Mouse (Mus musculus): ENCODE measurements around the gene Nktr.

Nktr gene

DNA sequence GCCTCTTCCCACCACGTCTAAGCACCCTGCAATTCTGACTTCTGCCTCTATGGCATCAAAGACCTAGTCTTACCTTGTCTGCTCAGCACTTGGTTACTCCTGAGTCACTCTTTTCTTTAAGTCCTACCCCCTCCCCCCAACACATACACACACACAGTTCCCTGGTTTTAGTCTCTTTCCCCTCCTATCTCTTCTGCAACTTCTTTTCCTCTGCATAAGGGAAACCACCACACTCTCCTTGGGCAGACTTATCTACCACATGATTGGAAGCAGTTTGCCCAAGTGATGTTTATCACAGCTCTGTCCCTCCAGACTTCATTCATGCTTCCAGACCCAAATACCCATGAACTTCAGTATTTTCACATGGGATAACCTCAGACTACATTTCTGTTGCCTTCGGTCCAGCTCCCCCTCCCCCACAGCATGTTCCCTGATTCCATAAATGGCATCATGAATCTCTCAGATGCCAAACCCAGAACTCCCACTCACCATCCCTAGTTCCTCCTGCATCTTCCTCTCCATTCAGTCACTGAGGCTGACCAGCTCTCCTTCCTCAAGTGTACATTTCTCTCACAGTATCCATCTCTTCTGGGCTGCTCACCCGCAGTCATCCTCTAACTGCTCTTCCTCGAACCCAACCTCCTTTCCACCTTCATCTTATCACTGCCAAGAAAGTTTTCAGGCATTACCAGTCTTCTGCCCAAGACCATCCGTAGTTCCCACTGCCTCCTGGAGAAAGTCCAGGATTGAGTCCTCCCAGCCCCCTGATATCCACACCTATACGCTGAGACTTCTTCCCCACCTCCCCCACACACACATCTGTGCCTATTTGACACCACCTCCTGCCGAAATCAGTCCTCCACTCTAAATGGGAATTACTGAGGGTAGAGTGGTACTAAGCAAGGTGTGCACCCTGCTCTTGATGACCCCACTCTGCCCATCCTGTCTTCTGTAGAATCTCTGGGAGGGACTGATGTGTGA is 10.2 kb upstream of the Nktr start:
- peak; percentile 56 for DNase-seq

DNA sequence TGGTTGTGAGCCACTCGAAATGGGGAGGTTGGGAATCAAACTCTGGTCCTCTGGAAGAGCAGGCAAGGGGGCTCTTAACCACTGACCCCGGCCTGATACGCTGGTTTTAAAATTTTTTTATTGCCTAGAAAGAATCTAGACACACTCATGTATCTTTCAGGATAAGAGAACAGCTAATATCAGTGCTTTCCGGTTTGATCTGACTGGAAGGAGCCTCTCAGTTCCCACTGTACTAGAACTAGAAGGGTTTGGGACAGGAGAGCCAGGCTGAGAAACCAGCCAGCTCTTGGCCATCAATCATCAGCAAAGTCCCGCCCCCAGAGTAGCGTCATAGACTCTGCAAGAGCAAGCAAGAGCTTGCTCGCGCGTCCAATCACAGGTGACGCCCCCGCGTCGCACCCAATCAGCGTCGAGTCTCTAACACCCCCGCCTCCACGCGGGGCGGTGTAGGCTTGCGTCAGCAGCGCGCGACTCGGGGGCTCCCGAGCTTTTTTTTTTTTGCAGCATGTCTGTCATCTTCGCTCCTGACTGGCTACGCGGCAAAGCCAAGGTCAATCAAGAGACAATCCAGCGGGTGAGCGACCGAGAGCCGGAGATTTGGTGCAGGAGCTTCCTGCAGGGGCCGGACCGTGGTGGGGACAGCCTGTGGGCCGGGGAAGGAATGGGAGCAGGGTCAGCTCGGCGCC is 8.9 kb upstream of the Nktr start, which contains the start of gene Ss18l2:
Gene Ss18l2 (plus strand): TSS at position 432 of the 686 bp plus-strand sequence.
- DNase-seq: peak; percentile 100

DNA sequence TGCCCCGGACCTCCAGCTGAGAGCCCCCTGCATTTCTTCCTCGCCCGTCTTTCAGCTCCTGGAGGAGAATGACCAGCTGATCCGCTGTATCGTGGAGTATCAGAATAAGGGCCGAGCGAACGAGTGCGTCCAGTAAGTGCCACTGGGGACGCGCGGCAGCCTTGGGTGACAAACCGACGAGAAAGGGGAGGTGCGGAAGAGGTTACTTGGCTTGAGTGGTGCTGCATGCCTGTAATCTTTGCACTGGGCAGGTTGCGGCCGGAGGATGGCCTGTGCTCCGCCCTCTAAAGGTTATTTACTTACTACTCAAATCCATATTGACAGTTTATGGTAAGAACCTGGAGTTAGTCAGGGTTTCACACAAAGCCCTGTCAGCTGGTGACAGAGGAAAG is 8.4 kb upstream of the Nktr start:
- DNase-seq: peak; percentile 51

DNA sequence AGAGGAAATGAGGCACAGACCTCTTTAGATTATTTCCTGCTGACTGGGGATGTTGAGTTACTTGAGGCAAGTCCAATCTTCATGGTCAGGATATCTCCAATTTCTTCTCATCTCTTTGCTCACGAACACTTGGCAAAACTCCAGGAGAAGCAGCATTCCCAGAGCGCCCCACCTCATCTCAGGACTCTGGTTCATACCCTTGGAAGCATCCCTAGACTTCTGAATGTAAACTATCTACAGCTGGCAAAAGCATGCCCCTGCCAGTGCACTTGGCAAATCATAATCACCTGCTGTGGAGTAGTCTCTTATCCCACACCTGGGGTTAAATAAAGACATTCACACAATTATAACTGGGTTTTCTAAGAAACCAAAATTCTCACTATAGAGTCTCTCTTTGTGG is 1.9 kb upstream of the Nktr start:
- DNase-seq: no peak

DNA sequence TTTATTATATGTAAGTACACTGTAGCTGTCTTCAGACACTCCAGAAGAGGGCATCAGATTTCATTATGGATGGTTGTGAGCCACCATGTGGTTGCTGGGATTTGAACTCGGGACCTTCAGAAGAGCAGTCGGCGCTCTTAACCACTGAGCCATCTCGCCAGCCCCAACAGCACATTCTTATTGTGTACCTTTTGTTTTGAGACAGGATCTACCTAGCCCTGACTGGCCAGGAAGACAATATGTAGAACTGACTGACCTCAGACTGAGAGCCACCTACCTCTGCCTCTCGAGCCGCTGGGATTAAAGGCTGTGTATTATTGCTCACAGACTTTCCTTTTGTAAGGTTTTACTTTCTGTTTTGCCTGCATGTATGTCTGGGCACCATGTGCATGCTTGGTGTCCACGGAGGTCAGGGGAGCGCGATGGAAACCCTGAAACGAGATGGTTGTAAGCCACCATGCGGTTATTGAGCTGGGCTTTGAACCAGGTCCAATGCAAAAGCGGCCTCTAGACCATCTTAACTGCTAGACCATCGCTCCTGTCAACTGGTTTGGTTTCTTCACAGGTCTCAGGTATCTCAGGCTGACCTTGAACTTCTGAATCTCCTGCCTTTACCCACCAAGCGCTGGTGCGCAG is 781 bp upstream of the Nktr start:
- DNase-seq: peak; percentile 24

DNA sequence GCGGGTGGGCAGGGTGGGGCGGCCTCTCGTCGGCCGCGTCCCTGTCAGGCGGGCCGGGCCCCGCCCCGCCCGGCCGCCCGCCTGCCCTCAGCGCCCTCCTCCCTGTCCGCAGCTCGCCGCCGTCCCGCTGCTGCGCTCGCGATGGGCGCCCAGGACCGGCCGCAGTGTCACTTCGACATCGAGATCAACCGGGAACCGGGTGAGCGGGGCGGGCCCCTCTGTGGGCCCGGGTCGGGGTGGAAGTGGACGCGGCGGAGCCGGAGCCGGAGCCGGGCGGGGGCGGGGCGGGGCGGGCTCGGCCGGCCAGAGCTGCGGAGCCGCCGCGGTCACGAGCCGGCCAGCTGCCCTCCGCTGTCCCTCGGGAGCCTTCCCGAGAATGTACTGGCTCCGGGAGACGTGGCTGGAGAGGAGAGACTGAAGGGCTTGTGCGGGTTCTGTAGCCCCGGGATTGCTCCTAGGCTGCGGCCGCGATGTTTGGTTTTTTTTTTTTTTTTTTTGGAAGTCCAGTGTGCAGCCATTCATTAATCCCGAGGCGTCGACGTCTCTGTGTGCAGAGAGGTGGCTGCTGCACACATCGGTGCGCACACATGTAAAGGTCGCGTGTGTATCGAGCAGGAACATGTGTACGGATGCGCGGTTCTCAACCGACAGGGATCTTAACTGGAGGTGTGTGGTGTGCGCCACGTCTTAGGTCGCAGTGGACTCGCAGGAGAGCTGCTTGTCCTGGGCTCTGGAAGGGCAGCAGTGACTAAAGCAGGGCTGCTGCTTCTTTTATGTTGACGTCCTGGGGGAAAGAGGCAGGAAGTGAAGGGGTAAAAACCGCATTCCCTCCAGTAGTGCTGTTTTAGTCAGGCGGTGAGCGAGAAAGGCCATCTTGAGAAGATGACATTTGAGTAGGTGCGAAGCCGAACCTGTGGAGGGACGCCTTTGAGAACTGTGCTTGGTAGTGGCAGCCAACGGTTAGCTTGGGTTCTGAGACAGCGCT is 670 bp downstream of the Nktr start:
- DNase-seq: peak; percentile 26

DNA sequence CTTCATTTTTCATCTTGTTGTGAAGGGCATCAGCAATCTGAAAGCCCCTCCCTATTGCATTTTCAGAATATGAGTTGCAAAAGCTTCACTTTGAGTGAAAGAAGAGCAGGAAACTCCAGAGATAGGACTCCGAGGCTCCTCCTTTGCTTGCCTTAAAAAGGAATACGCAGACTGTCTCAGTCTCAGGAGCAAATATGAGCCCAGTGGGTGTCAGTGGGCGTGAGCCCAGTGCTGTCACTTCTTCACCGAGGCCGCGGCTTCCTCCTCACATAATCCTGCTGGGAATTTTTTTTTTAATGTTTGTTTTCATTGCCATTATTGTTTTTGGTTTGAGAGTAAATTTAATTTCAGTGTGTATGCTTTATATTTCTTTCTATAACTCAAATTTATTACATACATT is 21.5 kb downstream of the Nktr start:
- DNase-seq: no peak

DNA sequence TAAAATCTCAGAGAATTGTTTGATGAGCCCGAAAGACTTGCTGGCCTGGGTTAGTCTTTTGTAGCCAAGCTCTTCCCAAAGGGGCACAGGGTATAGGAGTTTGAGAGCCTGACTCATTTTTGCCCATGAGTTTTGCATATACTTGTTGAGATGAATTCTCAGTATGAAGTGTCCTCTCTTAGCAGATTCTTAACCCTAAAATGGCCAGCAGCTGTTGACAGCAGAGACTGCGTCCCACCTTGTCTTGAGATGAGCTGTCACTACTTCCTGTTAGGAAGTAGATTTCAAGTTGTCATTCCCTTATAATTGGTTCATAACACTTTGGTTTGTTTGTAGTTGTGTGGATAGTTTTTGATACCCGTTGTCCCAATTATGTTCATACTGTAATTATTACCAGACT is 22.2 kb downstream of the Nktr start:
- DNase-seq: no peak

DNA sequence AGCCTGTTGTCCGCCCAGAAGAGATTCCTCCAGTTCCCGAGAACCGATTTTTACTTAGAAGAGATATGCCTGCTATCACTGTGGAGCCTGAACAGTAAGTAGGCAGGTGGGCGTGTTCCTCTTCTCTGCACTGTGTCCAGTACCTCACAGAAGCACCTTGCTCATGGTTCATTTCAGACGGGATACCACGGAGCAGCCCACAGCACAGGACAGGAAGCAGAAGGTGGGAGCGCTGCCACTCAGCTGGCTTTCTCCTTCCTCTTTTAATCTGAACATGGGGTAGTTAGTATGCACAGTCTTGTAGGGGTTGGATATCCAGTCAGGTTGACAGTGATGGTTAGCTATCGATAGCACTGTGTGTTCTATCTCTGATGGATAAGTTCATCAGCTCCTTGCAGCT is 25.1 kb downstream of the Nktr start:
- no peak for DNase-seq

DNA sequence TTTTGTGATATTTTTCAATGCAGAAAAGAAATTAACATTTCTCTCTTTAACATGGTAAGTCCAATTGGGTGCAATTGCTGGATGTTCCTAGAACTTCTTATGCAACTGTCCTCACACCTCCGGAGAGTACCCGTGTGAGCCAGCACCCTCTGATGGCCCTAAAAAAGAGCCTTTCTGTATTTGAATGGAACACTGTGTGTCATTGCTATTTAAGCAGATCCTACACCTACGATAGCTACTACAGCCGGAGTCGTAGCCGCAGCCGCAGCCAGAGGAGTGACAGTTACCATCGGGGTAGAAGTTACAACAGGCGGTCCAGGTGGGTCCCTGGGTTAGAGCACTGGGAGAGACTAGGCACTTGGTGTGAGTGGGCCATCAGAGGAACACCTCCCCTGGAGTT is 33.8 kb downstream of the Nktr start:
- DNase-seq: no peak

DNA sequence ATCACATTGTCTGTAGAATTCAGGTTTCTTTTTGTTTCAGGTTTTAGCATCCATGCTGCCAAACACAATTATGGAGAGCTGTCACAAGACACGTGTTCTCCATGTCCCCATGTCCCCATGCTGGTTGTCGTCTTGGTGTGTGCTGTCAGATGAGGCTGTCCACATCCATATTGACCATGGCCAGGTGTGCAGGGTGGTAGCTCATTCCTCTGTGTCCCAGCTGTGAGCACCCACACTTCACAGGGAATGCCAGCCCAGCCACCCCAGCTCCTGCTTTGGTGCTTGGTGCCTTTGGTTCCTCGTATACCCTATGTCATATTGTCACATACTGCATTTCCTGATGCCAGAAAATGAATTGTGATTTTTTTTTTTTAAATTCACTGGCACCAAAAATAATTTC is 35.7 kb downstream of the Nktr start:
- DNase-seq: no peak

DNA sequence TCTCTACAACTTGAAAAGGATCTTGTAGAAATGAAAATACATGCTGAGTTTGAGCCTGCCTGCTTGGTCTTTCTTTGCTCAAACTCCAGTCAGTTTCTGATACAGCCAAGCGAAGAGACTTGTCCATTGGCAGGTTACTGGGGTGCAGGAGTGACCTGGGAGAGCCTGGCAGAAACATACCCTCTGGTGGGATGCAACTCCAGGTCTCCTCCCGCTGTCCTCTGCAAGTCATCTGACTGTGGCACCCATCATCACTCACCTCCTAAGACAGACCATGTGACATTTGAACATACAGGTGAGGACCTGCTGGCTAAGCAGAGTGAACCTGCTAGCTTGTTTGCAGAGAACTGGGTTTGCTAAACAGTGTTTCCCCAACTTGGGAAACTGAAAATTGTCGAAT is 37.8 kb downstream of the Nktr start:
- DNase-seq: no peak

DNA sequence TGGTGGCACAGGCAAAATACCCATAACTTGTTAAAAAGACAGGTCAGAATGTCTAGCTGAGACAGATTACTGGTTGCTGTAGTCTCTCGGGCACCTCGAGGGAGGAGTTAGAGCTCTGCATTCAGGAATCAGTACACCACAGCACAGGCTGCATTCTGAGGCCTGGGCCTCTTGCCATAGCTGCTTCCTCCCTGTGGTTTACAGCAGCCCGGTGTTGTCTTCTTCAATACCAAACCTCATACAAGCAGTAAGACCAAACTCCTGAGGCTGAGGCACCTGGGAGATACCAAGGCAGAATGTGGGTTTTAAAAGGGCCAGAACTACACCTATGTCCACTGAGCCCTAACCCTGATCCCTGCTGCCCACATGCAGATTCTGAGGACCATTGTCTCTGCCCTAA is 38.5 kb downstream of the Nktr start:
- no peak for DNase-seq

DNA sequence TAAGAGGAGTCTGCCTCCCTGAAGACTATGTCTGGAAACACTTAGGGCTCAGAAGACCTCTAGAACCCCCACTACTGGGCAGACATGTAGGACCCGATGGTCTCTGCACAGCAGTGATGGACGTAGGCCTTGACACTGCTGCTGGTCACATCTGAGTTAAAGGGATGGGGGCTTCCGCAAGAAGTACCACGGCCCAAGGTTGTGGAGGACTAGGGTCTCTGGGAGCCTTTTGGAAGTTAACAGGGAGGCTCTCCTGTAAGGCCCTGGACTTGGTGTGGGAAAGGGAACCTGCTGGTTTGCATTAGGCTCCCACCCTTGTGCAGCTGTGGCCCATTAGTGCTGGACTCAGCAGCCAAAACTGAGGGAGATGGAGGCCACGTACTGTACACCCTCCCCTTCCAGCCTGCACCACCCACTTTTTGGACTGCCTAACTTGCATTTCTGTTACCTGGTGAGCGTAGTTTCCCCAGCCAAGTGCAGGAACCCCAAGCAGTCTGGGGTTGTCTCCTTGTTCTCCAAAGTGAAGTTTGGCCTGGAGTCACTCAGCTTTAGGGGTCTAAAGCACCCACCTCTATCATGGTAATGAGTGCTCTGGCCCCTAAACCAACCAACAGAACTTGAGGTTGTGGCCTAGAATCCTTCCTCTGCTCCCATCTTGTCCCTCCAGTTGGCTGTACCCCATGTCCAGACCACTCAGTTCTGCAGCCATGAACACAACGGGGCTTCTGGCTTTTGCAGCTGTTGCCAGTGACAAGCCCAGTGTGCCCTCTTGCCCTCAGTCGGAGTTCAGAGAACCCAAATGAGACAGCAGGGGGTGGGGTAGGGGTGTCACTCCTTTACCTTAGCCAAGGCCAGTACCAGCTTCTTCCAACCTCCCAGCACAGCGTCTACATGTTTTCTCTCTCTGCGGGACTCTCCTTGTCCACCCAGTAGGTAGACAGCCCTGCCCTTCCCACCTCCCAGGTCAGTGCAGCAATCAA is 39.2 kb downstream of the Nktr start:
- DNase-seq: no peak

DNA sequence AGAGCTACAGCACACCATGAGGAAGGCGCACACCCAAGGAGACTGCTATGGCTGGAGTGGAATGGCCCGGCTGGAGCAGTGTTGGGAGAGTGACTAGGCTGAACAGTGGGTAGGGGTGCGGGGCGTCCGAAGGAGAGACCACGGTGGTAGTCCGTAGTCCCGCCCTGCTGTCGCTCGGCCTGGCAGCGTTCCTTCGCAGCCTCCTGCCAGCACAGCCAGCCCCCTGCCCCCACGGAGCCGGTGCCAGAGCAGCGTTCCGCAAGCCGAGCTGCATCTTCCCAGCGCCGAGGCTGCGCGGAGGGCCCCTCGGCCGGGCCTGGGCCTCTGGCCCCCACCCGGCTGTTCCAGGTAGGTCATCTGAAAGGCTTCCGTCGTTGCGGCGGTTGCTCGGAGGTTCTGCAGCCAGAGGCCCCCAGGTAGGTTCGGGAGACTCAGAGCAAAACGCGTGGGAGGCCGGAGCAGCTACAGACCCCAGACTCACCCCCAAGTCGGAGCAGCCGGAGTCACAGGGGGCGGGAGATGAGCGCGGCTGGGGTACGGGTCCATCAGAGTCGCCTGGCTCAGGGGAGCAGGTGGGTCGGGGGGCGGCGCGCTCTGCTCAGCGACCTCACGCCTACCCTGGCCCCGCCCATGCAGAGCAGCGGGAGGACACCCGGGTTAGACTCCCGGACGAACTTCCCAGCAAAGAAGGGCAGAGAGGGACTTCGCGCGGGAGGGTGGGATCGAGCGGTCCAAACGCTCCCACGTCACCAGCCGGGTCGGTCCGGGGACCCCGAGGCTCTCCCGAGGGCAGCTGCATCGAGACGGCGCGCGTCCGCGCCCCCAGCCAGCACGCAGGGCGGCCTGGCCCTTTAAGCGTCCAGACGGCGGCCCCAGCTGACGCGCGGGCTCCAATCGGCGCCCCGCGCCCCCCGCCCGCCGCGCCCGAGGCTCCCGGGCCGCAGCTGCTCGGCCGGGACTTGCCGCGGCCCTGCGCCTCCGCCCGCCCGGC is 40.4 kb downstream of the Nktr start, which contains the start of gene Zfp651:
Gene Zfp651 (plus strand): TSS at position 240 of the 991 bp plus-strand sequence.
- DNase-seq: no peak

DNA sequence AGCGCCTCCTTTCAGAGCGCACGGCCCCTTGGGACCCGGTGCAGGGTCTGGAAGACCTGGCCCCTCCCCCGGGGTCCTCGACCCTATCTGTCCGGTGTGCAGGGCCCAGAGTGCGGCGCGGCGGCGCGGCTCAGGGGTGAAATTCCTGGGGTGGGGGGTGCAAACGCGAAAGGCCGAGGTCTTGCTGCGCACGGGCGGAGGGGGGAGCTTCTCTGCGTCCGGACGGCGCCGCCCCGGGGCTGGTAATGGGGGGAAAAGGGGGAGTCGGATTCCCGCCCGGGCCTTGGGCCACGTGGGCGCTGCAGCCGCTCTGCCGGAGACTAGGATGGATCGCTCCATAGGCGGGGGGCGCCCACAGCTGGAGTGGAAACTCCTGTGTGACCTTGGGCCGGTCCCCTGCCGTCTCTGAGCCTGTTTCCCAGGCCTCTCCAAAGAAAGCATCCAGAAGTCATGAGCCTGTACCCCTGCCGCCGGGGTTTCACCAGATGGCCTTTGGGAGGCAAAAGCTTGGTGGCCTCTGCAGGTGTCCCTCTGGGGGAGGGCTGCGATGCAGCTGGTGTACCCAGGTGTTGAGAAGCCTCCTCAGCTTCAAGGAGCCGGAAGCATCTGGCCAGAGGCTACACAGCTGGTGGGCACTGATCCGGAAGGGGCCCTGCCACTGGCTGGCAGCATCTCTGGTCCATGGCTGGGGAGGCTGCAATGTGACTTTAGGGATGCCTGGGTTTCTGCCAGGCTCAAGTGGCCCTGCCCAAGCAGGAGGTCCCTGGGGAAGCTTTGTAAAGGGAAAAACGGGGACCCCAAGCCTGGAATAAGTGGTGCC is 41.5 kb downstream of the Nktr start:
- peak; percentile 69 for DNase-seq

DNA sequence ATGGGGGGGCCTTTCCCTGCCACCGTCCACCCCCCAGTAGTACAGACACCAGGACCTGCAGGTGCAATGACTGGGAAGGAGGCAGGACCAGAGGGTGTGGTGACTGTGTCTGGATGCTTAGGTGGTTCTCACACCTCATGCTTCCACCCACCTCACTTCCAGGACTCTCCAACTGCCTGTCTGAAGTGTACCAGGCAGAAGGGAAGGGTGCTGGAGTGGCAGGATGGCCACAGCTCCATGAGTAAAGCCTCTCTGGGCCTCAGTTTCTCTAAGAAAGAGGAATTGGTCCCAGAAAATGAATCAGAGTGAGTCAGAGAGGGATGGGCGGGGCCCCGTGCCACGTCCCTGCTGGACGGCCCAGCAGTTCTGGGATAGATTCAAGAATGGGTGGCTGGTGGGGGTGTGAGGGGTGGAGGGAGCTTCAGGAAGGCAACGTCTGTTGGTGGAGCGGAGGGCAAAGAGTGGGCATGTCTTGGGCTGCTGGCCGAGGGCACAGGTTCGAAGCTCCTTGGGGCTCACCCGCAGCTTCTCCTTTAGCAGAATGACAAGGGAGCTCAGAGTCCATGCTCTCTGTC is 42.2 kb downstream of the Nktr start:
- DNase-seq: no peak

DNA sequence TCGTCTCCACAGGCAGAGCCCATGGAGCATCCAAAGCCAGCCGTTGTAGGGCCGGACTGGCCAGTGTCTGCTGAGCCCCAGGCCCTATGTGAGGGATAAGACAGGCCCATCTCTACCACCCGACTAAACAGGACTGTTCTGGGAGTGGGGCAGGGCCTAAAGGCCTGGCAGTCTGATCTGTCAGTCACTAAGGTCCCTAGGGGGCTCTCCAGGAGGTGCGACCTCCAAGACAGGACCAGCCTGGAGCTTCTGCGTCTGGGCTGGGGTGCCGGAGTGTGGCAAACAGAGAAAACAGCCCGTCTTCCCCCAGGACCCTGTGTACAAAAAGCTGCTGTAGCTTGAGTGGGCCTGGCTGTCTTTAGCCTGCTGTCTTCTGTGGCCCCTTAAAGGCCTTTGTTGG is 42.8 kb downstream of the Nktr start:
- DNase-seq: no peak

Data from lung, postnatal 36 days (tissue).